Mouse (Mus musculus) liver, embryonic 15.5 days (tissue): ENCODE data around the gene Ces1c. TPM values are rescaled to one million over a fixed set of nuclear protein-coding genes. Genes with fewer than 3 reads are reported as not detected.

ENCODE experiments used
- polyA plus RNA-seq: library from polyadenylated mRNA; unstranded; fragments of >200 nt; fragmentation: Nextera tagmentation; extraction: Ambion mirVana; gene quantifications from 2 replicates; pipeline ENCODE4 v1.2.1, GENCODE M21; 2015

Gene Ces1c
- polyA plus RNA-seq, 1 experiment from 2014 or later: 6.2 TPM

Other genes starting within 250 kb of the Ces1c start
- 0.12 TPM in 2 replicates for gene Capns2, start 229.9 kb downstream of the Ces1c start, polyA plus RNA-seq
- gene Slc6a2, start 171.2 kb downstream of the Ces1c start, polyA plus RNA-seq: 0.02 TPM in 1 of 2 replicates, not detected in the other
- gene Ces1a, start 83.1 kb downstream of the Ces1c start, polyA plus RNA-seq: not detected in 2 replicates
- gene Ces1b, start 51.3 kb downstream of the Ces1c start, polyA plus RNA-seq: not detected in 2 replicates
- 34.4 and 36.8 TPM in 2 replicates for gene Ces1d, start 66.6 kb upstream of the Ces1c start, polyA plus RNA-seq
- 4.7 and 5.7 TPM in 2 replicates for gene Ces1e, start 98.3 kb upstream of the Ces1c start, polyA plus RNA-seq
- 0.30 and 0.52 TPM in 2 replicates for gene Ces1f, start 148.5 kb upstream of the Ces1c start, polyA plus RNA-seq
- 3.0 and 3.8 TPM in 2 replicates for gene Ces1g, start 206.0 kb upstream of the Ces1c start, polyA plus RNA-seq
- gene Ces1h, start 248.4 kb upstream of the Ces1c start, polyA plus RNA-seq: not detected in 2 replicates